Mouse (Mus musculus): ENCODE measurements around the gene Scp2d1. TPM values are rescaled to one million over a fixed set of nuclear protein-coding genes. Genes with fewer than 3 reads are reported as not detected.

Scp2d1 gene
- polyA plus RNA-seq, 2 experiments = not detected

GRCm38 (mm10) chr2:144868827-144869226 lies 45.4 kb downstream of the Scp2d1 start:
- no peaks in the 10 kb centered on the region for H3K9me3 ChIP-seq (ENCODE audit: control insufficient read depth, low read length)
- H3K9ac ChIP-seq (replicated peaks) = no peak overlapping the region
- H3K27me3 ChIP-seq (ENCODE audit: control insufficient read depth, insufficient read depth, low read length) = no peaks in the 10 kb centered on the region
- DNase-seq (ENCODE audit: low read depth in 3 of 3, low spot score in 3 of 3) = no peak
- H3K27ac ChIP-seq = no peak overlapping the region
- WGBS (ENCODE audit: insufficient replicate concordance) = 45% methylated on average over 2 of the region's 2 CpGs
- ATAC-seq (ENCODE audit: insufficient read depth) = no peak
- TF ChIP-seq CTCF (IDR thresholded peaks at IDR 0.05; ENCODE audit: low read depth) (no peak), EP300 (IDR thresholded peaks at IDR 0.05; ENCODE audit: low read depth) (no peak)
- H3K4me1 ChIP-seq (replicated peaks; ENCODE audit: control insufficient read depth in 2 of 2, insufficient read depth in 2 of 2, low read length in 1 of 2) = no peaks in the 10 kb centered on the region
- H3K4me3 ChIP-seq (ENCODE audit: insufficient read depth in 1 of 2, low read depth in 2 of 2, low read length in 2 of 2) = no peak overlapping the region
- no peak overlapping the region for H3K4me2 ChIP-seq (ENCODE audit: low read depth)
- no peaks in the 10 kb centered on the region for H3K36me3 ChIP-seq (replicated peaks; ENCODE audit: control insufficient read depth, insufficient read depth, low read depth)

Other genes starting within 250 kb of the Scp2d1 start
- 10.6 and 15.6 TPM in 2 replicates for gene Smim26, start 229.6 kb upstream of the Scp2d1 start, polyA plus RNA-seq (2012; rRNA removed)
- gene Smim26, start 229.6 kb upstream of the Scp2d1 start, polyA plus RNA-seq (2014; fragmentation: Nextera tagmentation; extraction: Ambion mirVana) = 21.0 and 22.1 TPM in 2 replicates
- 8.6 and 10.6 TPM in 2 replicates for gene Dtd1, start 223.8 kb upstream of the Scp2d1 start, polyA plus RNA-seq (2012; rRNA removed)
- 21.0 and 22.4 TPM in 2 replicates for gene Dtd1, start 223.8 kb upstream of the Scp2d1 start, polyA plus RNA-seq (2014; fragmentation: Nextera tagmentation; extraction: Ambion mirVana)